Mouse (Mus musculus) MEL (cell line): Measurements from ENCODE around the gene Wars2. TPM values are rescaled to one million over a fixed set of nuclear protein-coding genes. Genes with fewer than 3 reads are reported as not detected.

ENCODE experiments used
- DNase-seq: peaks from one replicate; pipeline ENCODE4 v3.0.0; 2011; ENCODE audit warnings: low read depth, low spot score
- H3K27ac ChIP-seq: 2 replicates; pipeline ENCODE4 v1.5.1; 2012; ENCODE audit warnings: low read depth, mild to moderate bottlenecking, control low read depth, low read length, moderate library complexity; ENCODE audit not compliant: control insufficient read depth
- H3K27me3 ChIP-seq, 2 experiments: fragments of 150-350 bp in 1 of 2; sonication (generic) in 1 of 2; 2 replicates each; pipeline ENCODE4 v1.6.1; 2012; ENCODE audit warnings: low read length in 2 of 2, mild to moderate bottlenecking in 2 of 2, improper control_type of control experiment in 1 of 2, moderate library complexity in 1 of 2; ENCODE audit not compliant: insufficient read depth in 2 of 2, control insufficient read depth in 1 of 2
- H3K36me3 ChIP-seq, 2 experiments: 2 replicates each; pipeline ENCODE4 v1.6.1; 2012 to 2014; ENCODE audit warnings: low read length in 2 of 2, improper control_type of control experiment in 1 of 2, inconsistent platforms in 1 of 2, mild to moderate bottlenecking in 1 of 2; ENCODE audit not compliant: insufficient read depth in 2 of 2, control insufficient read depth in 1 of 2
- H3K4me1 ChIP-seq, 2 experiments: fragments of 150-350 bp in 1 of 2; sonication (generic) in 1 of 2; 2 replicates each; pipeline ENCODE4 v1.6.1; 2012; ENCODE audit warnings: low read length in 2 of 2, improper control_type of control experiment in 1 of 2, mild to moderate bottlenecking in 1 of 2; ENCODE audit not compliant: insufficient read depth in 2 of 2, control insufficient read depth in 1 of 2
- H3K4me3 ChIP-seq, 2 experiments: fragments of 150-350 bp in 1 of 2; sonication (generic) in 1 of 2; 2 replicates each; pipeline ENCODE4 v1.5.1; 2012; ENCODE audit warnings: low read depth in 2 of 2, low read length in 2 of 2, mild to moderate bottlenecking in 2 of 2, moderate library complexity in 2 of 2, control low read depth in 1 of 2, improper control_type of control experiment in 1 of 2; ENCODE audit not compliant: control insufficient read depth in 1 of 2, insufficient read depth in 1 of 2
- H3K79me2 ChIP-seq: 2 replicates; pipeline ENCODE4 v1.6.1; 2012; ENCODE audit warnings: mild to moderate bottlenecking, low read length, moderate library complexity; ENCODE audit not compliant: control insufficient read depth, poor library complexity, insufficient read depth
- H3K9ac ChIP-seq: 2 replicates; pipeline ENCODE4 v1.6.1; 2012; ENCODE audit warnings: low read depth, mild to moderate bottlenecking, control low read depth, low read length, moderate library complexity; ENCODE audit not compliant: control insufficient read depth, poor library complexity, severe bottlenecking
- H3K9me3 ChIP-seq: fragments of 150-350 bp; sonication (generic); replicated peaks from 2 replicates; pipeline ENCODE4 v1.6.1; 2012; ENCODE audit warnings: mild to moderate bottlenecking, low read length, improper control_type of control experiment, moderate library complexity; ENCODE audit not compliant: insufficient read depth
- CTCF ChIP-seq, 3 experiments: IDR thresholded peaks in 2 of 3; conservative IDR thresholded peaks in 1 of 3; 2 replicates each; pipeline ENCODE4 v1.5.1; 2011 to 2012; ENCODE audit warnings: low read length in 3 of 3, low read depth in 2 of 3, mild to moderate bottlenecking in 2 of 3, improper control_type of control experiment in 1 of 3, inconsistent platforms in 1 of 3, mixed read lengths in 1 of 3, moderate library complexity in 1 of 3; ENCODE audit not compliant: control insufficient read depth in 1 of 3, insufficient read depth in 1 of 3, poor library complexity in 1 of 3, severe bottlenecking in 1 of 3
- E2F4 ChIP-seq: IDR thresholded peaks from 2 replicates; pipeline ENCODE4 v1.6.1; 2011; ENCODE audit warnings: low read depth, low read length, improper control_type of control experiment, borderline replicate concordance
- ELF1 ChIP-seq: IDR thresholded peaks from 2 replicates; pipeline ENCODE4 v1.6.1; 2014; ENCODE audit warnings: low read depth, mild to moderate bottlenecking, inconsistent platforms, low read length, improper control_type of control experiment, moderate library complexity
- EP300 ChIP-seq, 2 experiments: IDR thresholded peaks; 2 replicates each; pipeline ENCODE4 v1.6.1; 2011; ENCODE audit warnings: improper control_type of control experiment in 2 of 2, low read length in 2 of 2, low read depth in 1 of 2, mild to moderate bottlenecking in 1 of 2
- GABPA ChIP-seq: IDR thresholded peaks from 2 replicates; pipeline ENCODE4 v1.6.1; 2012; ENCODE audit warnings: low read depth, mild to moderate bottlenecking, inconsistent platforms, low read length, improper control_type of control experiment, moderate library complexity
- GATA1 ChIP-seq: IDR thresholded peaks from 2 replicates; pipeline ENCODE4 v1.6.1; 2011; ENCODE audit warnings: low read depth, low read length, improper control_type of control experiment
- JUND ChIP-seq: IDR thresholded peaks from 2 replicates; pipeline ENCODE4 v1.6.1; 2011; ENCODE audit warnings: low read depth, mild to moderate bottlenecking, improper control_type of control experiment, low read length
- NELFE ChIP-seq: IDR thresholded peaks from 2 replicates; pipeline ENCODE4 v1.6.1; 2011; ENCODE audit warnings: low read depth, low read length, improper control_type of control experiment
- RAD21 ChIP-seq: IDR thresholded peaks from 2 replicates; pipeline ENCODE4 v1.6.1; 2011; ENCODE audit warnings: mild to moderate bottlenecking, low read depth, low read length, improper control_type of control experiment
- SIN3A ChIP-seq: IDR thresholded peaks from 2 replicates; pipeline ENCODE4 v1.6.1; 2012; ENCODE audit warnings: low read length, improper control_type of control experiment, inconsistent platforms
- SMC3 ChIP-seq: IDR thresholded peaks from 2 replicates; pipeline ENCODE4 v1.6.1; 2011; ENCODE audit warnings: low read depth, low read length, improper control_type of control experiment
- TBP ChIP-seq: IDR thresholded peaks from 2 replicates; pipeline ENCODE4 v1.8.0; 2011; ENCODE audit warnings: low read depth, low read length, improper control_type of control experiment
- UBTF ChIP-seq: IDR thresholded peaks from 2 replicates; pipeline ENCODE4 v1.6.1; 2012; ENCODE audit warnings: low read depth, mild to moderate bottlenecking, inconsistent platforms, low read length, improper control_type of control experiment, moderate library complexity, borderline replicate concordance; ENCODE audit not compliant: insufficient read depth
- USF2 ChIP-seq, 2 experiments: IDR thresholded peaks; 2 replicates each; pipeline ENCODE4 v1.6.1; 2011 to 2012; ENCODE audit warnings: improper control_type of control experiment in 2 of 2, low read length in 2 of 2, borderline replicate concordance in 1 of 2, inconsistent platforms in 1 of 2, low read depth in 1 of 2, mild to moderate bottlenecking in 1 of 2; ENCODE audit not compliant: insufficient read depth in 1 of 2
- ZC3H11A ChIP-seq: IDR thresholded peaks from 2 replicates; pipeline ENCODE4 v1.6.1; 2012; ENCODE audit warnings: low read depth, mild to moderate bottlenecking, inconsistent platforms, low read length, improper control_type of control experiment
- ZKSCAN1 ChIP-seq: IDR thresholded peaks from 2 replicates; pipeline ENCODE4 v1.6.1; 2012; ENCODE audit warnings: low read depth, mild to moderate bottlenecking, inconsistent platforms, low read length, improper control_type of control experiment, moderate library complexity
- polyA plus RNA-seq, 2 experiments: library from polyadenylated mRNA; stranded (reverse) in 1 of 2; unstranded in 1 of 2; fragments of >175 nt in 1 of 2; fragments of >200 nt in 1 of 2; gene quantifications; 2 replicates each; pipeline versions ENCODE4 v1.2.1 to v1.2.4; 2012; ENCODE audit warnings: low replicate concordance in 2 of 2, low read depth in 1 of 2; ENCODE audit not compliant: insufficient read length in 2 of 2, insufficient read depth in 1 of 2, missing spikeins in 1 of 2
- total RNA-seq: library from RNA; depleted of rRNA; stranded (reverse); fragments of 300-350 nt; gene quantifications from 2 replicates; pipeline ENCODE4 v1.2.3, GENCODE M21; 2012

Wars2 gene
- total and polyA plus RNA-seq, 3 experiments = 8.8 to 11.4 TPM; not detected in 1

DNA sequence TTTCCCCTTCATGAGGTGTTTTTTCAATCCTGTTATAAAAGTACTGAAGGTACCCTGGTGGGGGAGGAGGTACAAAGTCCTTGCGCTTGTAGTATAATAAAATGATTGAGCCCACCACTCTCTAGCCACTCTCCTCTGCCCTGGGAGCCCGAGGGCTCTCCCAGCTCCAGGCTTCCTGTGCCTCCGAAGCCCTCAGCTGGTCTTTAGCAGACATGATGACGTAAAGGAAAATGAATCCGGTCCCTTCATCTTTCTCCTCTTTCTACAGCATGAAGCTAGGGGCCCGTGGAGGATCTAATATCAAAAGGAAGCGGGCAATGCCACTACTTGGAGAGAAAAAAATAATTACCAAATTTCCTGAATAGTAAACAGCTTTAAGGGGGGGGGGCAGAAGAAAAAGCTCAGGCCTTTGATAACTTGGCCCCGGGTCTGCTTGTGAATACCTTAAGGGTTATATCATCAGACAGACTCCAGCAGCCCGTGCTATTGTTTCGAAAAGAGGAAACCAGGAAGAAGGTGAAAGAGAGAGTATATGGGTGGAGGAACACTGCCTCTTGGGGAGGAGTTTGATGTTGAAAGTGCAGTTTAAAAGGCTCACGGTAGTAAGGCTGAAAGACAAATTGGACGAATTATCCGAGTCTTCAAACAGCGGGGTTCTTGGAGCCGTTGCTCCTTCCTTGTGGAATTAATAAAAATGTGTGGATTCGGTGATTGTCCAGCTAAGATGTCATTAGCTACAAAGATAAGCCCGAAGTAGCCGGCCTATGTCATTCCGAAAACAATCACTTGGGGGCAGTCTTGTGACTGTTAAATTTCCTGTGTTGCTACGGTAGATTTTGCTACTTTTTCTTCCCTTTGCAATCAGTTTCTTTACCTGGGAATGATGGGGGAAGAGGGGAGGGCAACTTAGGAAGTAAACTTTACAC lies 92.8 kb downstream of the Wars2 start:
- peaks cover 0 to 2% of the 10 kb centered on the region in 2 experiments; a peak in 1 of 4 replicates for H3K27me3 ChIP-seq
- peak overlapping the region; percentile 81 to 88 for H3K4me3 ChIP-seq
- no peaks in the 10 kb centered on the region for H3K9me3 ChIP-seq
- peak; percentile 84 for TF ChIP-seq SMC3
- no peak for TF ChIP-seq SIN3A
- TF ChIP-seq RAD21 = peak; percentile 85
- no peak for TF ChIP-seq NELFE
- TF ChIP-seq CTCF (IDR thresholded peaks at IDR 0.05 in 2 of 3, conservative IDR thresholded peaks at IDR 0.05 in 1 of 3; ENCODE audit: control insufficient read depth in 1 of 3, insufficient read depth in 1 of 3, low read depth in 2 of 3, low read length in 3 of 3, poor library complexity in 1 of 3, severe bottlenecking in 1 of 3) = peak; percentile 47 to 79 (median 78)
- no peak for TF ChIP-seq USF2 (IDR thresholded peaks at IDR 0.05; ENCODE audit: borderline replicate concordance in 1 of 2, insufficient read depth in 1 of 2, low read depth in 1 of 2, low read length in 2 of 2)
- TF ChIP-seq JUND = 0 out of 2 replicates have a peak, but pooled peaks have one; percentile 45
- peak; percentile 81 for TF ChIP-seq ZC3H11A
- 0 out of 4 replicates have a peak, but pooled peaks of 1 of the 2 experiments have one; percentile 15 for TF ChIP-seq EP300 (IDR thresholded peaks at IDR 0.05; ENCODE audit: low read depth in 1 of 2, low read length in 2 of 2)
- no peak for TF ChIP-seq E2F4
- TF ChIP-seq ZKSCAN1 = no peak
- TF ChIP-seq GABPA = no peak
- peak; percentile 74 for TF ChIP-seq GATA1
- 0 out of 2 replicates have a peak, but pooled peaks have one; percentile 39 for TF ChIP-seq TBP
- H3K4me1 ChIP-seq = 0 out of 4 replicates have a peak, but pooled peaks cover 0 to 5% of the 10 kb centered on the region in 2 experiments
- no peak overlapping the region for H3K27ac ChIP-seq
- DNase-seq = peak; percentile 81
- H3K9ac ChIP-seq = peak overlapping the region; percentile 63
- H3K79me2 ChIP-seq = no peaks in the 10 kb centered on the region
- no peaks in the 10 kb centered on the region for H3K36me3 ChIP-seq

DNA sequence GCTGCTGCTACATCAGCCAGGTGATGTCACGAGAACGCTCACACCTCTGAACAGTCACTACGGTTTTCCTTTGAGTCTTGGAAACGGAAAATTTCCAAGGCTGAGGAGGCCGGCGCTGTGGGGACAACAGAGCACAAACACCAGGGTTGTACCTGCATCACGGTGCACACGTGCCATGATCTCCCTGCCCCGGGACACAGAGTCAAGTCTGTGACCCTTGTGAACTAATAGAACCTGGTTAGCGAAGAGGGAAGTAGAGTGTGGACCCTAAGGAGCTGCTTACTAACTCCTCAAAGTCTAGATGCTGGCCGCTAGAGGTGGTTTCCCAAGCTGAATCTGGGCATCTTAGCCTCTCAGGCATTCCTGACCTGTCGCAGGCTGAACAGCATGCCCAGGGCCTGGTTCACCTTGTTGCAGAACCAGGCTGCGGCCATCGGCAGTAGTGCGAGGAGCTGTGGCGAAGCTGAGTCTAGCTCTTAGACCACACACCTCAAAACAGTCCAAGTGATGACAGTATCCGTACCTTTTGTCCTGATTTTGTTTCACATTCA lies 93.5 kb downstream of the Wars2 start:
- H3K79me2 ChIP-seq = no peaks in the 10 kb centered on the region
- 0 out of 4 replicates have a peak, but pooled peaks cover 0 to 5% of the 10 kb centered on the region in 2 experiments for H3K4me1 ChIP-seq
- TF ChIP-seq ELF1 = 0 out of 2 replicates have a peak, but pooled peaks have one; percentile 8
- TF ChIP-seq UBTF = no peak
- no peak for TF ChIP-seq USF2 (IDR thresholded peaks at IDR 0.05; ENCODE audit: borderline replicate concordance in 1 of 2, insufficient read depth in 1 of 2, low read depth in 1 of 2, low read length in 2 of 2)
- no peaks in the 10 kb centered on the region for H3K36me3 ChIP-seq
- no peak overlapping the region for H3K27ac ChIP-seq
- DNase-seq = no peak
- peaks cover 0 to 2% of the 10 kb centered on the region in 2 experiments; a peak in 1 of 4 replicates for H3K27me3 ChIP-seq
- peak overlapping the region; percentile 27 to 81; a peak in 3 of 4 replicates for H3K4me3 ChIP-seq
- H3K9ac ChIP-seq = no peak overlapping the region
- no peaks in the 10 kb centered on the region for H3K9me3 ChIP-seq
